Comparison of ENCODE assay signal across 19 mouse cellular contexts in the genomic region with DNA sequence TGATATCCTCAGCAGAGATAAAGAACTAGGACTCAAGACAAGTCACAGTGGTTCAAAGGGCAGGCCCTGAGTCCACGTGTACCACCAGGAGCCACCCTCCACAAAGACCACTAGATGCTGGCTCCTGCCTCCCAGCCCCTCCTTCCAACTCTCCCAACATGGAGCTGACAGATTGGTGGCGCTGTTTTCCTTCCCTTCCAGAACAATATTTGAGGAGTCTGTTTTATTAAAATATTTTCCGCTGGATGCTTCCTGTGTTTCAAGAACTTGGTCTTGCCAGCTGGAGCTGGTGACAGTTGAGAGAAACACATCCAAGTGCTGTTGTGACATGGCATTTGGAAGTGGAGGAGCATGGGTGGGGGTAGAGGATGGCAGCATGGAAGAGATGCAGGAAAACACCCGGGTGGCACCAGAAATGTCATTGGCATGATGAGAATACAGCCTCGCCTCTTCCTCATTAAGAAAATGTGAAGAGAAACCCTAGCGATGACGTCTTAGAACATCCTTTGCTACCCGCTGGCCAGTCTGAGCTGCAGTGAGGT. TPM values are rescaled to one million over a fixed set of nuclear protein-coding genes. Genes with fewer than 3 reads are reported as not detected.
A peak's percentile ranks its signal among the peaks of the same experiment; 100 is the strongest.
DNase-seq lines count a peak whose midpoint lies in the region; ATAC-seq and TF ChIP-seq lines count a peak whose summit lies in the region.
"Had no signal": no experiment of that assay in that cellular context is flagged by ENCODE, and none has a peak within 500 bp of the region (broad histone marks: within the 10 kb centered on the region; RNA-seq: fewer than 3 reads in every experiment).

No protein-coding gene starts in this region.

- peaks cover 5% of the 10 kb centered on the region; the same call in 1 of the 2 replicates for H3K36me3 ChIP-seq in forebrain, embryonic 14.5 days (ENCODE audit: control insufficient read depth, insufficient read depth, low read length)
- H3K36me3 ChIP-seq in forebrain, embryonic 15.5 days = no peaks in the 10 kb centered on the region
- H3K36me3 ChIP-seq in kidney, postnatal 0 days (ENCODE audit: insufficient read depth, low read length) = 0 out of 2 replicates have a peak, but pooled peaks cover 7% of the 10 kb centered on the region
- H3K36me3 ChIP-seq in lung, postnatal 0 days (ENCODE audit: insufficient read depth, low read length) = 0 out of 2 replicates have a peak, but pooled peaks cover 10% of the 10 kb centered on the region
- no peaks in the 10 kb centered on the region; the same call in none of the 2 replicates for H3K36me3 ChIP-seq in intestine, embryonic 16.5 days (ENCODE audit: control insufficient read depth, insufficient read depth, low read length)
- H3K36me3 ChIP-seq: hindbrain, embryonic 10.5 days; lung, embryonic 15.5 days; neural tube, embryonic 12.5 days had no signal

- DNase-seq in forebrain, embryonic 14.5 days (ENCODE audit: low spot score) = peak; percentile 59
- DNase-seq in kidney, postnatal 0 days (ENCODE audit: low spot score) = no peak
- no peak for DNase-seq in kidney, postnatal 10 days
- no peak for DNase-seq in lung, postnatal 0 days (ENCODE audit: low spot score)
- no peak for DNase-seq in lung, postnatal 25 days (ENCODE audit: low spot score)
- peak; percentile 72 for DNase-seq in brain, embryonic 14.5 days (ENCODE audit: low read depth)
- DNase-seq: thymus, adult 18-20 months had no signal

- no peak overlapping the region for H3K9ac ChIP-seq in forebrain, embryonic 14.5 days (ENCODE audit: low read length)
- H3K9ac ChIP-seq in forebrain, embryonic 15.5 days (replicated peaks) = no peak overlapping the region
- no peak overlapping the region for H3K9ac ChIP-seq in kidney, postnatal 0 days (ENCODE audit: low read depth, low read length)
- no peak overlapping the region for H3K9ac ChIP-seq in lung, postnatal 0 days (replicated peaks; ENCODE audit: low read depth)
- no peak overlapping the region for H3K9ac ChIP-seq in intestine, embryonic 16.5 days (ENCODE audit: low read depth, low read length)
- H3K9ac ChIP-seq: embryonic facial prominence, embryonic 13.5 days; liver, embryonic 14.5 days; lung, embryonic 15.5 days; neural tube, embryonic 12.5 days had no signal

- peaks cover 32% of the 10 kb centered on the region for H3K4me1 ChIP-seq in forebrain, embryonic 14.5 days (ENCODE audit: control insufficient read depth, insufficient read depth, low read length)
- H3K4me1 ChIP-seq in forebrain, embryonic 15.5 days = peaks cover 39% of the 10 kb centered on the region
- no peaks in the 10 kb centered on the region for H3K4me1 ChIP-seq in kidney, postnatal 0 days (replicated peaks; ENCODE audit: insufficient read depth, low read length)
- no peaks in the 10 kb centered on the region for H3K4me1 ChIP-seq in lung, postnatal 0 days (ENCODE audit: insufficient read depth, low read depth, low read length)
- H3K4me1 ChIP-seq in intestine, embryonic 16.5 days (ENCODE audit: control insufficient read depth, insufficient read depth, low read length) = no peaks in the 10 kb centered on the region

- no peak overlapping the region for H3K4me3 ChIP-seq in forebrain, embryonic 14.5 days (ENCODE audit: low read depth, low read length)
- H3K4me3 ChIP-seq in forebrain, embryonic 15.5 days = no peak overlapping the region
- no peak overlapping the region for H3K4me3 ChIP-seq in kidney, postnatal 0 days (replicated peaks; ENCODE audit: low read depth, low read length)
- no peak overlapping the region for H3K4me3 ChIP-seq in lung, postnatal 0 days (ENCODE audit: low read depth, low read length)
- H3K4me3 ChIP-seq in intestine, embryonic 16.5 days (ENCODE audit: low read length) = no peak overlapping the region
- H3K4me3 ChIP-seq: embryonic facial prominence, embryonic 13.5 days; forebrain, embryonic 10.5 days; hindbrain, embryonic 10.5 days; lung, embryonic 15.5 days; midbrain, embryonic 10.5 days; myocyte; neural tube, embryonic 12.5 days had no signal

- H3K9me3 ChIP-seq in forebrain, embryonic 14.5 days (replicated peaks; ENCODE audit: control insufficient read depth, low read length) = no peaks in the 10 kb centered on the region
- no peaks in the 10 kb centered on the region for H3K9me3 ChIP-seq in forebrain, embryonic 15.5 days
- H3K9me3 ChIP-seq in kidney, postnatal 0 days (replicated peaks; ENCODE audit: low read length) = no peaks in the 10 kb centered on the region
- no peaks in the 10 kb centered on the region for H3K9me3 ChIP-seq in lung, postnatal 0 days (ENCODE audit: low read length)
- H3K9me3 ChIP-seq in intestine, embryonic 16.5 days (ENCODE audit: control insufficient read depth, low read length) = no peaks in the 10 kb centered on the region
- H3K9me3 ChIP-seq: embryonic facial prominence, embryonic 13.5 days; forebrain, embryonic 10.5 days; hindbrain, embryonic 10.5 days; lung, embryonic 15.5 days; midbrain, embryonic 10.5 days; neural tube, embryonic 12.5 days had no signal

- H3K4me2 ChIP-seq in forebrain, embryonic 14.5 days (ENCODE audit: low read length) = no peak overlapping the region
- H3K4me2 ChIP-seq in forebrain, embryonic 15.5 days (replicated peaks) = no peak overlapping the region
- no peak overlapping the region for H3K4me2 ChIP-seq in kidney, postnatal 0 days (ENCODE audit: low read length)
- H3K4me2 ChIP-seq in lung, postnatal 0 days (replicated peaks; ENCODE audit: low read depth, low read length) = no peak overlapping the region
- no peak overlapping the region for H3K4me2 ChIP-seq in intestine, embryonic 16.5 days (ENCODE audit: low read depth, low read length)
- H3K4me2 ChIP-seq: embryonic facial prominence, embryonic 13.5 days; lung, embryonic 15.5 days; neural tube, embryonic 12.5 days had no signal

- no peak for TF ChIP-seq EP300 in lung, postnatal 0 days (IDR thresholded peaks at IDR 0.05)

- 0 out of 2 replicates have a peak, but pooled peaks have one; percentile 1 for TF ChIP-seq CTCF in kidney, postnatal 0 days (IDR thresholded peaks at IDR 0.05; ENCODE audit: low read depth)
- no peak for TF ChIP-seq CTCF in lung, postnatal 0 days (IDR thresholded peaks at IDR 0.05)
- TF ChIP-seq CTCF in brain, embryonic 14.5 days (IDR thresholded peaks at IDR 0.05; ENCODE audit: borderline replicate concordance, extremely low read depth, insufficient read depth, insufficient read length) = no peak

- no peak overlapping the region for H3K27ac ChIP-seq in forebrain, embryonic 14.5 days (ENCODE audit: low read depth, low read length)
- no peak overlapping the region for H3K27ac ChIP-seq in forebrain, embryonic 15.5 days (replicated peaks)
- H3K27ac ChIP-seq in kidney, postnatal 0 days = no peak overlapping the region
- no peak overlapping the region for H3K27ac ChIP-seq in lung, postnatal 0 days (ENCODE audit: low read length)
- no peak overlapping the region for H3K27ac ChIP-seq in intestine, embryonic 16.5 days (ENCODE audit: low read length)
- H3K27ac ChIP-seq: embryonic facial prominence, embryonic 13.5 days; forebrain, embryonic 10.5 days; hindbrain, embryonic 10.5 days; liver, embryonic 14.5 days; lung, embryonic 15.5 days; midbrain, embryonic 10.5 days; neural tube, embryonic 12.5 days had no signal

- no peak for ATAC-seq in forebrain, embryonic 14.5 days
- ATAC-seq in forebrain, embryonic 15.5 days (replicated peaks) = no peak; the same call in 1 of the 2 replicates
- ATAC-seq in kidney, postnatal 0 days (replicated peaks; ENCODE audit: low FRiP score, low read depth) = no peak
- 0 out of 2 replicates have a peak, but pooled peaks have one; percentile 5 for ATAC-seq in lung, postnatal 0 days
- ATAC-seq in intestine, embryonic 16.5 days = no peak
- ATAC-seq: intestine, postnatal 0 days had no signal

- H3K27me3 ChIP-seq in forebrain, embryonic 14.5 days (replicated peaks; ENCODE audit: control insufficient read depth, insufficient read depth, low read length) = no peaks in the 10 kb centered on the region
- no peaks in the 10 kb centered on the region for H3K27me3 ChIP-seq in forebrain, embryonic 15.5 days
- H3K27me3 ChIP-seq in kidney, postnatal 0 days (ENCODE audit: insufficient read depth, low read length) = no peaks in the 10 kb centered on the region
- no peaks in the 10 kb centered on the region for H3K27me3 ChIP-seq in lung, postnatal 0 days (replicated peaks; ENCODE audit: insufficient read depth, low read length)
- H3K27me3 ChIP-seq in intestine, embryonic 16.5 days (replicated peaks; ENCODE audit: control insufficient read depth, insufficient read depth, low read length) = no peaks in the 10 kb centered on the region
- H3K27me3 ChIP-seq: CH12.LX; embryonic facial prominence, embryonic 13.5 days; lung, embryonic 15.5 days; neural tube, embryonic 12.5 days had no signal

- no peak for TF ChIP-seq POLR2A in brain, embryonic 14.5 days (IDR thresholded peaks at IDR 0.05; ENCODE audit: borderline replicate concordance, extremely low read depth, insufficient read depth, insufficient read length, poor library complexity, severe bottlenecking)

- 70% methylated on average over 8 of the region's 8 CpGs for WGBS in forebrain, embryonic 14.5 days
- 65% methylated on average over 8 of the region's 8 CpGs for WGBS in forebrain, embryonic 15.5 days
- WGBS in kidney, postnatal 0 days = 84% methylated on average over 8 of the region's 8 CpGs
- 74% methylated on average over 8 of the region's 8 CpGs for WGBS in lung, postnatal 0 days
- WGBS in intestine, embryonic 16.5 days = 84% methylated on average over 8 of the region's 8 CpGs

RNA-seq across cellular contexts. Expression of a gene that starts 38.8 kb away (rescaled TPM):
- 4.0 and 4.2 TPM in 2 replicates for polyA plus RNA-seq in forebrain, embryonic 14.5 days (2014; fragmentation: Nextera tagmentation; extraction: Ambion mirVana)
- polyA plus RNA-seq in forebrain, embryonic 15.5 days (2015; fragmentation: Nextera tagmentation; extraction: Ambion mirVana) = 7.1 and 8.4 TPM in 2 replicates
- 3.1 and 3.3 TPM in 2 replicates for polyA plus RNA-seq in kidney, postnatal 0 days (2015; fragmentation: Nextera tagmentation; extraction: Ambion mirVana)
- polyA plus RNA-seq in lung, postnatal 0 days (2015; fragmentation: Nextera tagmentation; extraction: Ambion mirVana) = 0.39 and 0.40 TPM in 2 replicates
- polyA plus RNA-seq in brain, embryonic 14.5 days (2012; rRNA removed) = 9.8 and 11.3 TPM in 2 replicates
- polyA plus RNA-seq in intestine, embryonic 16.5 days (2015; fragmentation: Nextera tagmentation; extraction: Ambion mirVana) = 0.95 and 1.1 TPM in 2 replicates
- polyA plus RNA-seq: myocyte had no signal

Comparison
In these comparisons a context has a peak if more than half of its experiments do, and no peak if none do; other contexts are left out.
1. DNase-seq: peak in forebrain, embryonic 14.5 days (single experiment) and brain, embryonic 14.5 days (single experiment); none in kidney, postnatal 0 days (single experiment), kidney, postnatal 10 days (single experiment), lung, postnatal 0 days (single experiment) and lung, postnatal 25 days (single experiment).